ENCODE assay signal across 11 mouse cellular contexts in genomic region chr5:149612165-149612518, GRCm38 (mm10). TPM values are rescaled to one million over a fixed set of nuclear protein-coding genes. Genes with fewer than 3 reads are reported as not detected.
DNase-seq lines count a peak whose midpoint lies in the region; ATAC-seq and TF ChIP-seq lines count a peak whose summit lies in the region.
"Had no signal": no experiment of that assay in that cellular context is flagged by ENCODE, and none has a peak within 500 bp of the region (broad histone marks: within the 10 kb centered on the region; RNA-seq: fewer than 3 reads in every experiment).

No protein-coding gene starts in this region.

- 0 out of 2 replicates have a peak overlapping the region, but pooled peaks have one; percentile 21 for H3K27ac ChIP-seq in forebrain, embryonic 12.5 days
- no peak overlapping the region for H3K27ac ChIP-seq in forebrain, embryonic 16.5 days (ENCODE audit: low read length)
- H3K27ac ChIP-seq in layer of hippocampus, adult 2 months: peak overlapping the region; percentile 82
- no peak overlapping the region for H3K27ac ChIP-seq in neural tube, embryonic 14.5 days (ENCODE audit: low read depth, low read length)
- peak overlapping the region; percentile 58; the same call in 1 of the 2 replicates for H3K27ac ChIP-seq in hindbrain, postnatal 0 days
- H3K27ac ChIP-seq: liver, embryonic 15.5 days had no signal

- no peaks in the 10 kb centered on the region for H3K27me3 ChIP-seq in forebrain, embryonic 12.5 days
- H3K27me3 ChIP-seq in forebrain, embryonic 16.5 days (replicated peaks; ENCODE audit: control insufficient read depth, insufficient read depth, low read length): no peaks in the 10 kb centered on the region
- no peaks in the 10 kb centered on the region for H3K27me3 ChIP-seq in neural tube, embryonic 14.5 days (ENCODE audit: control insufficient read depth, insufficient read depth, low read length)
- no peaks in the 10 kb centered on the region for H3K27me3 ChIP-seq in hindbrain, postnatal 0 days (ENCODE audit: insufficient read depth, low read length)
- H3K27me3 ChIP-seq: liver, embryonic 15.5 days had no signal

- H3K4me3 ChIP-seq in forebrain, embryonic 12.5 days (replicated peaks): no peak overlapping the region
- H3K4me3 ChIP-seq in forebrain, embryonic 16.5 days (replicated peaks; ENCODE audit: low read length): no peak overlapping the region
- no peak overlapping the region for H3K4me3 ChIP-seq in layer of hippocampus, adult 2 months
- no peak overlapping the region for H3K4me3 ChIP-seq in neural tube, embryonic 14.5 days (ENCODE audit: low read depth, low read length)
- no peak overlapping the region for H3K4me3 ChIP-seq in hindbrain, postnatal 0 days (ENCODE audit: low read length)
- no peak overlapping the region for H3K4me3 ChIP-seq in lung, adult 2 months (replicated peaks; ENCODE audit: extremely low read depth, low read depth, low read length)
- H3K4me3 ChIP-seq: liver, embryonic 15.5 days had no signal

- TF ChIP-seq POLR2A in lung, adult 2 months (IDR thresholded peaks at IDR 0.05; ENCODE audit: borderline replicate concordance, extremely low read depth, low read depth, low read length): no peak

- no peak for DNase-seq in layer of hippocampus, adult 2 months (ENCODE audit: low spot score in 2 of 2)
- no peak for DNase-seq in layer of hippocampus, postnatal 25 days (ENCODE audit: extremely low spot score in 1 of 2, low spot score in 1 of 2)
- DNase-seq in neural tube, embryonic 10.5 days (ENCODE audit: extremely low spot score, low spot score): no peak
- no peak for DNase-seq in hindbrain, postnatal 0 days (ENCODE audit: low spot score)
- DNase-seq in lung, adult 2 months: no peak
- DNase-seq: lung, postnatal 36 days; thymus, adult 2 months had no signal

- H3K9ac ChIP-seq in forebrain, embryonic 12.5 days: no peak overlapping the region
- no peak overlapping the region for H3K9ac ChIP-seq in forebrain, embryonic 16.5 days (replicated peaks; ENCODE audit: low read depth, low read length)
- H3K9ac ChIP-seq in neural tube, embryonic 14.5 days (replicated peaks; ENCODE audit: low read depth, low read length): no peak overlapping the region
- no peak overlapping the region for H3K9ac ChIP-seq in hindbrain, postnatal 0 days (replicated peaks; ENCODE audit: low read length)
- H3K9ac ChIP-seq: liver, embryonic 15.5 days had no signal

- no peak for TF ChIP-seq CTCF in layer of hippocampus, adult 2 months (conservative IDR thresholded peaks at IDR 0.05)
- no peak for TF ChIP-seq CTCF in hindbrain, postnatal 0 days (IDR thresholded peaks at IDR 0.05; ENCODE audit: low read depth)
- TF ChIP-seq CTCF in lung, adult 2 months (IDR thresholded peaks at IDR 0.05; ENCODE audit: insufficient read depth, low read length): no peak

- no peaks in the 10 kb centered on the region for H3K9me3 ChIP-seq in forebrain, embryonic 12.5 days
- no peaks in the 10 kb centered on the region for H3K9me3 ChIP-seq in forebrain, embryonic 16.5 days (ENCODE audit: control insufficient read depth, low read length)
- no peaks in the 10 kb centered on the region for H3K9me3 ChIP-seq in neural tube, embryonic 14.5 days (ENCODE audit: control insufficient read depth, low read length)
- no peaks in the 10 kb centered on the region for H3K9me3 ChIP-seq in hindbrain, postnatal 0 days (ENCODE audit: low read length)
- H3K9me3 ChIP-seq: liver, embryonic 15.5 days had no signal

- no peak overlapping the region for H3K4me2 ChIP-seq in forebrain, embryonic 12.5 days
- H3K4me2 ChIP-seq in forebrain, embryonic 16.5 days (ENCODE audit: low read length): no peak overlapping the region
- no peak overlapping the region for H3K4me2 ChIP-seq in neural tube, embryonic 14.5 days (ENCODE audit: low read depth, low read length)
- H3K4me2 ChIP-seq in hindbrain, postnatal 0 days (ENCODE audit: low read depth, low read length): no peak overlapping the region
- H3K4me2 ChIP-seq: liver, embryonic 15.5 days had no signal

- 94% methylated on average over 3 of the region's 3 CpGs for WGBS in forebrain, embryonic 12.5 days
- 89% methylated on average over 3 of the region's 3 CpGs for WGBS in forebrain, embryonic 16.5 days
- 78% methylated on average over 3 of the region's 3 CpGs for WGBS in neural tube, embryonic 14.5 days
- WGBS in hindbrain, postnatal 0 days: 81% methylated on average over 3 of the region's 3 CpGs
- 75% methylated on average over 3 of the region's 3 CpGs for WGBS in lung, adult 2 months

- no peak for ATAC-seq in forebrain, embryonic 12.5 days (ENCODE audit: low FRiP score)
- ATAC-seq in forebrain, embryonic 16.5 days: no peak
- ATAC-seq in neural tube, embryonic 14.5 days (ENCODE audit: low read depth): peak; percentile 53; the same call in 1 of the 2 replicates
- peak; percentile 64 for ATAC-seq in hindbrain, postnatal 0 days

- H3K4me1 ChIP-seq in forebrain, embryonic 12.5 days: peaks cover 2% of the 10 kb centered on the region; the same call in 1 of the 2 replicates
- H3K4me1 ChIP-seq in forebrain, embryonic 16.5 days (replicated peaks; ENCODE audit: control insufficient read depth, insufficient read depth, low read length): 0 out of 2 replicates have a peak, but pooled peaks cover 2% of the 10 kb centered on the region
- no peaks in the 10 kb centered on the region for H3K4me1 ChIP-seq in neural tube, embryonic 14.5 days (ENCODE audit: control insufficient read depth, insufficient read depth, low read length)
- no peaks in the 10 kb centered on the region for H3K4me1 ChIP-seq in hindbrain, postnatal 0 days (ENCODE audit: insufficient read depth, low read length)
- H3K4me1 ChIP-seq in lung, adult 2 months (ENCODE audit: control insufficient read depth, insufficient read depth, low read length): no peaks in the 10 kb centered on the region
- H3K4me1 ChIP-seq: liver, embryonic 15.5 days had no signal

- H3K36me3 ChIP-seq in forebrain, embryonic 12.5 days (replicated peaks): peaks cover 37% of the 10 kb centered on the region
- peaks cover 4% of the 10 kb centered on the region for H3K36me3 ChIP-seq in forebrain, embryonic 16.5 days (ENCODE audit: control insufficient read depth, insufficient read depth)
- H3K36me3 ChIP-seq in neural tube, embryonic 14.5 days (ENCODE audit: control insufficient read depth, insufficient read depth, low read length): peaks cover 7% of the 10 kb centered on the region; the same call in 1 of the 2 replicates
- H3K36me3 ChIP-seq in hindbrain, postnatal 0 days (ENCODE audit: insufficient read depth, low read length): peaks cover 16% of the 10 kb centered on the region; the same call in 1 of the 2 replicates

RNA-seq across cellular contexts. Expression of gene Hsph1, which starts 24.0 kb away (rescaled TPM):
- polyA plus RNA-seq in forebrain, embryonic 12.5 days (2016; fragmentation: Nextera tagmentation; extraction: Ambion mirVana): 123 and 129 TPM in 2 replicates
- 117 and 122 TPM in 2 replicates for polyA plus RNA-seq in forebrain, embryonic 16.5 days (2015; fragmentation: Nextera tagmentation; extraction: Ambion mirVana)
- total RNA-seq in layer of hippocampus, adult 2 months (2021): 100 to 1,000 TPM; 337 to 340 TPM
- total RNA-seq in layer of hippocampus, postnatal 25 days (2021): 100 to 1,000 TPM; 326 to 347 TPM
- polyA plus RNA-seq in neural tube, embryonic 14.5 days (2014; fragmentation: Nextera tagmentation; extraction: Ambion mirVana): 97.1 and 112 TPM in 2 replicates
- total RNA-seq in hindbrain, postnatal 0 days (2014; rRNA removed): 18.9 and 21.0 TPM in 2 replicates
- 59.4 and 60.8 TPM in 2 replicates for polyA plus RNA-seq in hindbrain, postnatal 0 days (2015; fragmentation: Nextera tagmentation; extraction: Ambion mirVana)
- polyA plus RNA-seq in lung, adult 2 months (2012; rRNA removed): 7.3 and 7.7 TPM in 2 replicates

Comparison
In these comparisons a context has a peak if more than half of its experiments do, and no peak if none do; other contexts are left out.
1. H3K27ac ChIP-seq: peak in forebrain, embryonic 12.5 days (single experiment), layer of hippocampus, adult 2 months (single experiment) and hindbrain, postnatal 0 days (single experiment); none in forebrain, embryonic 16.5 days (single experiment) and neural tube, embryonic 14.5 days (single experiment).
2. ATAC-seq: peak in neural tube, embryonic 14.5 days (single experiment) and hindbrain, postnatal 0 days (single experiment); none in forebrain, embryonic 12.5 days (single experiment) and forebrain, embryonic 16.5 days (single experiment).